Mouse (Mus musculus) hindbrain, embryonic 15.5 days (tissue): Measurements from ENCODE around the gene Abracl. TPM values are rescaled to one million over a fixed set of nuclear protein-coding genes. Genes with fewer than 3 reads are reported as not detected.

Source experiments
- ATAC-seq: fragments of 200-750 bp; cut with Nextera tagmentation; 2 replicates; pipeline ENCODE4 v1.8.0; 2017; ENCODE audit warnings: low read depth, moderate number of reproducible peaks, moderate TSS enrichment; ENCODE audit not compliant: low FRiP score
- H3K27ac ChIP-seq: fragments of 300-500 bp; sonication (generic); replicated peaks from 2 replicates; pipeline ENCODE4 v1.5.1; 2015; ENCODE audit warnings: mild to moderate bottlenecking, inconsistent platforms
- H3K27me3 ChIP-seq: fragments of 300-500 bp; sonication (generic); 2 replicates; pipeline ENCODE4 v1.6.1; 2015; ENCODE audit warnings: control low read depth, inconsistent platforms
- H3K36me3 ChIP-seq: fragments of 300-500 bp; sonication (generic); 2 replicates; pipeline ENCODE4 v1.6.1; 2015; ENCODE audit warnings: control low read depth, inconsistent platforms
- H3K4me1 ChIP-seq: fragments of 300-500 bp; sonication (generic); replicated peaks from 2 replicates; pipeline ENCODE4 v1.6.1; 2015; ENCODE audit warnings: control low read depth, inconsistent platforms
- H3K4me2 ChIP-seq: fragments of 300-500 bp; sonication (generic); 2 replicates; pipeline ENCODE4 v1.6.1; 2015; ENCODE audit warnings: moderate library complexity, mild to moderate bottlenecking, inconsistent platforms
- H3K4me3 ChIP-seq: fragments of 300-500 bp; sonication (generic); 2 replicates; pipeline ENCODE4 v1.5.1; 2015; ENCODE audit warnings: mild to moderate bottlenecking, inconsistent platforms
- H3K9ac ChIP-seq: fragments of 300-500 bp; sonication (generic); 2 replicates; pipeline ENCODE4 v1.6.1; 2015; ENCODE audit warnings: inconsistent platforms
- H3K9me3 ChIP-seq: fragments of 300-500 bp; sonication (generic); 2 replicates; pipeline ENCODE4 v1.6.1; 2016; ENCODE audit warnings: control low read depth, inconsistent platforms
- WGBS: fragments of 180-500 bp; shearing (Covaris S2); methylation state at CpG from one replicate; pipeline ENCODE4 v1.1.7; 2015; 5-methylcytosine and 5-hydroxymethylcytosine counted together
- polyA plus RNA-seq: library from polyadenylated mRNA; unstranded; fragments of >200 nt; fragmentation: Nextera tagmentation; extraction: Ambion mirVana; gene quantifications from 2 replicates; pipeline ENCODE4 v1.2.1, GENCODE M21; 2015

Gene Abracl
- polyA plus RNA-seq, 1 experiment from 2014 or later: 62.0 TPM

DNA sequence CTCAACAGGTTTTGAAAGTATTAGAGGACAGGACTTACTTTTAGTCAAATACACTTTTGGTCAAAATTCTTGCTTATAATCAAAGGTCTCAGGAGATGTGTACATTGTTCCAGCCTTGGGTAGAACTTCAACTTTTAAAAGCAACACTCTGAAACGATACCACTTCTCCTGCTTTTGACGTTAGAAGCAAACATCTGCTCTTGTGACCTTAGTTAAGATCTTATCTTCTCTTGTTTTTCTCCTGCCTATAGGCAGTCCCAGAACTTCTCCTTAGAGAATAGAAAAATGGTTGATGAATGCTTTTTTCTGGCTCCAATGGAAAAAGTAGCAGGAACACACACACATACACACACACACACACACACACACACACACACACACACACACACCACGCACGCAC is 57.0 kb downstream of the Abracl start:
- no peaks in the 10 kb centered on the region for H3K27me3 ChIP-seq
- H3K4me3 ChIP-seq: no peak overlapping the region
- H3K4me1 ChIP-seq: no peaks in the 10 kb centered on the region
- H3K9me3 ChIP-seq: no peaks in the 10 kb centered on the region
- no peak overlapping the region for H3K9ac ChIP-seq
- WGBS: 89% methylated on average over 4 of the region's 4 CpGs
- no peak overlapping the region for H3K27ac ChIP-seq
- H3K36me3 ChIP-seq: no peaks in the 10 kb centered on the region
- H3K4me2 ChIP-seq: no peak overlapping the region
- ATAC-seq: no peak

Other genes with a start within 250 kb of the Abracl start
- gene Txlnb, start 227.1 kb downstream of the Abracl start, polyA plus RNA-seq: 1.7 TPM in 2 replicates
- gene Heca, start 75.2 kb downstream of the Abracl start, polyA plus RNA-seq: 4.7 and 4.9 TPM in 2 replicates
- 29.9 and 31.5 TPM in 2 replicates for gene Reps1, start 32.6 kb upstream of the Abracl start, polyA plus RNA-seq
- 0.18 and 0.39 TPM in 2 replicates for gene Ect2l, start 187.6 kb upstream of the Abracl start, polyA plus RNA-seq
- gene Ccdc28a, start 211.7 kb upstream of the Abracl start, polyA plus RNA-seq: 6.6 and 7.6 TPM in 2 replicates